Mouse (Mus musculus) liver, embryonic 12.5 days (tissue): ENCODE measurements at regions not wholly inside any gene's neighbourhood (a gene's known extent, or its start where the extent isn't known, plus 50 kb on each side); places are given as distances from the start of the nearest gene placed in this dataset.

Source experiments
- ATAC-seq: fragments of 200-750 bp; cut with Nextera tagmentation; 2 replicates; pipeline ENCODE4 v1.8.0; 2017; ENCODE audit warnings: moderate number of reproducible peaks, mild to moderate bottlenecking, moderate library complexity
- H3K27ac ChIP-seq: fragments of 300-500 bp; sonication (generic); 2 replicates; pipeline ENCODE4 v1.5.1; 2016; ENCODE audit warnings: mild to moderate bottlenecking
- H3K27me3 ChIP-seq: fragments of 300-500 bp; sonication (generic); replicated peaks from 2 replicates; pipeline ENCODE4 v1.6.1; 2016; ENCODE audit warnings: mild to moderate bottlenecking, moderate library complexity
- H3K36me3 ChIP-seq: fragments of 300-500 bp; sonication (generic); 2 replicates; pipeline ENCODE4 v1.6.1; 2016; ENCODE audit warnings: mild to moderate bottlenecking, moderate library complexity
- H3K4me1 ChIP-seq: fragments of 300-500 bp; sonication (generic); 2 replicates; pipeline ENCODE4 v1.6.1; 2016
- H3K4me2 ChIP-seq: fragments of 300-500 bp; sonication (generic); 2 replicates; pipeline ENCODE4 v1.6.1; 2016; ENCODE audit warnings: mild to moderate bottlenecking, moderate library complexity
- H3K4me3 ChIP-seq: fragments of 300-500 bp; sonication (generic); 2 replicates; pipeline ENCODE4 v1.5.1; 2016; ENCODE audit warnings: mild to moderate bottlenecking, moderate library complexity
- H3K9ac ChIP-seq: fragments of 300-500 bp; sonication (generic); 2 replicates; pipeline ENCODE4 v1.6.1; 2016; ENCODE audit warnings: mild to moderate bottlenecking, moderate library complexity
- H3K9me3 ChIP-seq: fragments of 300-500 bp; sonication (generic); replicated peaks from 2 replicates; pipeline ENCODE4 v1.6.1; 2016; ENCODE audit warnings: mild to moderate bottlenecking, moderate library complexity
- WGBS: fragments of 180-500 bp; shearing (Covaris S2); methylation state at CpG from one replicate; pipeline ENCODE4 v1.1.7; 2016; ENCODE audit not compliant: insufficient replicate concordance; 5-methylcytosine and 5-hydroxymethylcytosine counted together

DNA sequence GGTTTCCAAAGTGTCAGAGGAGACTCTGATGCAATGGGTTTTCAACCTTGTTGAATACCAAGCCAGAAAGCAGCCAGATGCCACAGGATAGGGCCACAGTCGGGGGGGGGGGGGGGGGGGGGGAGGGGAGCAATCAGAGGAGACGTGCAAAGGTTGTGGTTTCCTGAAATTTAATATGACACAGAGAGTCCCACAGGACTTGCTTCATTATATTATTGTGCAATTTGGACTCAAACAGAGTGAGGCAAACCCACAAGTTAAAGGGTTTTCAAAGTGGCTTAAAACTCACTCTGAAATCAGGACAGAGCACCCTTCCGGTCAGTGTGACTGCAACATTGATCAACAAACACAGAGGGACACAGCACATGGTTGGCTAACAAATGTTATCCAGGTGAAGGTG, 259.4 kb upstream of the Fn1 start:
- no peak overlapping the region for H3K4me3 ChIP-seq
- H3K27ac ChIP-seq = no peak overlapping the region
- no peak overlapping the region for H3K9ac ChIP-seq
- no peaks in the 10 kb centered on the region for H3K9me3 ChIP-seq
- peak; percentile 65 for ATAC-seq
- no peak overlapping the region for H3K4me2 ChIP-seq
- no peaks in the 10 kb centered on the region for H3K36me3 ChIP-seq
- H3K27me3 ChIP-seq = no peaks in the 10 kb centered on the region
- WGBS = 11% methylated on average over 3 of the region's 3 CpGs
- H3K4me1 ChIP-seq = no peaks in the 10 kb centered on the region

DNA sequence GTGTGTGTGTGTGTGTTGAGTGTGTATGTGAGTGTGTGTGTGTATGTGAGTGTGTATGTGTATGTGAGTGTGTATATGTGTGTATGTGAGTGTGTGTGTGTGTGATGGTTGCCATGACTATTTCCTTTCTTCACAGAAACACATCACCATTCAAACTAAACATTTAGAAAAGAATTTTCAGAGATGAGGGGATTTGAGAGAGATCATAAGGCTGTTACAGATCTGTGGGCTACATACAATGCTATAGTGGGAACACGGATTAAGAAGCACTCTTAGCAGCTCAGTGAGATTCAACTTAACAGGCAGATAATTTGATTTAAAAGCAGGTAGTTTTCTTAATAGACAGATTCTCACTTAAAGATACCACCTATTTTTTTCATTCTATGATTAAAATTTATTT, 257.1 kb upstream of the Fn1 start:
- no peak overlapping the region for H3K4me2 ChIP-seq
- no peaks in the 10 kb centered on the region for H3K9me3 ChIP-seq
- no peaks in the 10 kb centered on the region for H3K4me1 ChIP-seq
- ATAC-seq = no peak
- H3K4me3 ChIP-seq = no peak overlapping the region
- no peaks in the 10 kb centered on the region for H3K36me3 ChIP-seq
- no peaks in the 10 kb centered on the region for H3K27me3 ChIP-seq
- H3K9ac ChIP-seq = no peak overlapping the region
- 70% methylated on average over 1 of the region's 1 CpGs for WGBS
- H3K27ac ChIP-seq = no peak overlapping the region

DNA sequence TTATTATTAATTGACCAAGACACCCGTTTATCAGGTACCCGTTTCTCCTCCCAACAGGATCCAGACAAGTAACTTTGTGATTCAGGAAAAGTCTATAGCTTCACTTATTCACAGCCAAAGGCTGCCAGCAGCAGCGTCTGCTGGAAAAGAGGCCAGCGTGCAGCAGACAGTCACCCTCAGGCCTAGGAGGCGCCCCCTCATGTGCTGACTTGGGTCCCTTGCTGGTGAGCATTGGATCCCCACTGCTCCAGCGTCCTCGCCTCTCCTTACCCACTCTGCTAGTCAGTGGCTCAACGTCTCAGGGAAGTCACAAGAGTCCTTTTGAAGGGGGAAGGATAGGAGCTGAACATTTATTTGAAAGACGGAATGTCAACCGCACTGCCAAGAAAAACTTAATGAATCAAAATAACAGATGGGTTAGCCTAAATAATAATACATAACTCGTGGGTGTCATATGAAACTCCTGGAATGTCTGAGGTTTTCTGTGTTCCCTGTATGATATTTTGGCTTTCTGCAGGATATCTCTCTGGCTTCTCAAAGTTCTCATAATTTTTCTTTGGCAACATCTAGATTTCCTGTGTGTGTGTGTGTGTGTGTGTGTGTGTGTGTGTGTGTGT, 256.6 kb upstream of the Fn1 start:
- Histone ChIP-seq H3K27ac (no peak overlapping the region), H3K4me2 (no peak overlapping the region), H3K36me3 (no peaks in the 10 kb centered on the region), H3K9ac (no peak overlapping the region), H3K9me3 (no peaks in the 10 kb centered on the region), H3K27me3 (no peaks in the 10 kb centered on the region), H3K4me1 (no peaks in the 10 kb centered on the region), H3K4me3 (no peak overlapping the region)
- WGBS = 68% methylated on average over 11 of the region's 11 CpGs
- no peak for ATAC-seq

DNA sequence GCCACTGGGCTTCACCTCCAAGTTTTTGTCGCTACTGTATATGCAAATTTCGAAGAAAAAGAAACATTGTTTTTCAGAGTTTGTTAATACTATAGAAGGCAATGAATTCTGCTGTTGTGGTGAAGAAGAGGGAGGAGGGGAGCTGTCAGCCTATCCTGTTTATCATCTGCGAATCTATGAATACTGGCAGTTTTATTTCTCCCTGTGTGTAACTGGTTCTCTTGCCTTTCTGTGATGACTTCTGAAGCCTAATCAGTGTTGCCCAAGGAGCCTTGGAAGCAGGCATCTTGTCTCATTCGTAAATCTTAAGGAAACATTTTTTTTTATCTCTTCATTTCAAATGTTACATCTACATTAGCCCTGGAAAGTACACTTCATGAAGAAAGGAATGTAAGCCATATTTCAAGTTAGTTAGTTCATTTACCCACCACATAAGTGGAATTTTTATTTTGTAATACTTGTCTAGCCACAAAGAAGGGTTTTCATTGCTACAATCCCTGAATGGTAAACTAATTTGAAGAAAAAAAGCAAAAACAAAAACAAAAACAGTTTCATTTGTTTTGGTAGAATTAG, 251.5 kb upstream of the Fn1 start:
- 66% methylated on average over 4 of the region's 4 CpGs for WGBS
- Histone ChIP-seq H3K4me3 (no peak overlapping the region), H3K4me1 (no peaks in the 10 kb centered on the region), H3K27ac (no peak overlapping the region), H3K4me2 (no peak overlapping the region), H3K36me3 (no peaks in the 10 kb centered on the region), H3K9ac (no peak overlapping the region), H3K9me3 (no peaks in the 10 kb centered on the region), H3K27me3 (no peaks in the 10 kb centered on the region)
- ATAC-seq = no peak

DNA sequence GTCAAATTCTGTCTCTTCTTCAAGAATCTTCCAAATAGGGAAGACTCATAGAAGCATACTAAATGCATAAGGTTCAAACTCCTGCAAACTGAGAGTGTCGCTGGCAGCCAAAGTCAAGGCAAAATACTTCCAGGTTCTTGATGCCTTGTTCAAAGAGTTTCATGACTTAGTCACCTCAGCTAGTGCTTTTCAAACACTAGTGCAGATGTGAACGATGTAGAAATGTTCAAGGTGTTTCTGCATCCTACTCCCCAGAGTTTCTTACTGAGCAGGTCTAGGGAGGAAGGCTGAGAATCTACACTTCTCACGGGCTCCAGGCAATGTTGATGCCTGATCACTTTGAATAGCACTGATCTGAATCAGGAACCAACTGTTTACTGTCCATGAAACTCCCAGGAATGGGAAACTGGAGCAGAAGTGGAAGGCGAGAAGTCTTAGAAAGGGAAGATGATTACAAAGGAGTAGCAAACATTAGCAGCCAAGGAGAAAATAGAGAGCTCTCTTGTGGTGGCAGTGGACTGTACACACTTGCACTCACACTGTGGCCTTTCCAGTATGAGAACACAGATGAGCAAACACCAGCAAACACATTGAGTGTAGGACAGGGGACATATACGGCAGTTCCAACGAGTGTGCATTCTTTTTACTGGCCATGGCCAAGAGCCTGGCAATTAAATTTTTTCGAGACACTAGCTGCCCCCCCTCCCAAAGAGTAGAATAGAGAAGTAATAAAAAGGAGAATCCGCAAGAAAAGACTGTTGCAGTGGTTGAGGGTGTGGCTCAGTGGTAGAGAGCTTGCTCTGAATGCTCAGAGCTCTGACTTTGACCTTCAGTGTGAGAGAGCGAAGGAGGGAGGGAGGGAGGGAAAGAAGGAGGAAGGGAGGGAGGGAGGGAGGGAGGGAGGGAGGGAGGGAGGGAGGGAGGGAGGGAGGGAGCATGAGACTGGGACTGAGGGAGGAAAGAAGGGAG, 247.4 kb upstream of the Fn1 start:
- H3K36me3 ChIP-seq = no peaks in the 10 kb centered on the region
- no peak overlapping the region for H3K27ac ChIP-seq
- WGBS = 64% methylated on average over 8 of the region's 9 CpGs
- no peak overlapping the region for H3K9ac ChIP-seq
- ATAC-seq = no peak; the same call in 1 of the 2 replicates
- no peaks in the 10 kb centered on the region for H3K27me3 ChIP-seq
- peaks cover 10% of the 10 kb centered on the region; the same call in 1 of the 2 replicates for H3K4me1 ChIP-seq
- H3K4me2 ChIP-seq = no peak overlapping the region
- H3K4me3 ChIP-seq = no peak overlapping the region
- no peaks in the 10 kb centered on the region for H3K9me3 ChIP-seq

DNA sequence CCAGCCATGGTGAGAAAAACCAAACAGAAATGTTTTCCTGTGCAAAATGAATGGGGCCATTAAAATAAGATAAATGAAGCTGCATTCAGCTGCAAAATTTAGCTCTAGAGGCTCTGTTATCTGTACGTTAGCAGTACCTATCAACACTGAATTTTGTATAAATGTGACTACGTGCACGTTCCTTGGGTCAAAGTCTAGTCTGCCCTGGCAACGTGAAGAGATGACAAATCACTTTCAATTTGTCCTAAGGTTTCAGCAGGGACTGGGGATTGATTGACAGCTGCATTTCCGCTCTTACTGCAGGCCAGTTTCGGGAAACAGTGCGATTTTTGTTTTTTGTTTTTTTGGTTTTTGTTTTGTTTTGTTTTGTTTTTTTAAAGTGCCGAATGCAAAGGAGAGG, 246.1 kb upstream of the Fn1 start:
- no peak overlapping the region for H3K27ac ChIP-seq
- H3K36me3 ChIP-seq = no peaks in the 10 kb centered on the region
- H3K4me3 ChIP-seq = no peak overlapping the region
- H3K9me3 ChIP-seq = no peaks in the 10 kb centered on the region
- H3K27me3 ChIP-seq = no peaks in the 10 kb centered on the region
- 51% methylated on average over 8 of the region's 8 CpGs for WGBS
- H3K4me1 ChIP-seq = peaks cover 10% of the 10 kb centered on the region; the same call in 1 of the 2 replicates
- H3K4me2 ChIP-seq = no peak overlapping the region
- no peak overlapping the region for H3K9ac ChIP-seq
- ATAC-seq = no peak

DNA sequence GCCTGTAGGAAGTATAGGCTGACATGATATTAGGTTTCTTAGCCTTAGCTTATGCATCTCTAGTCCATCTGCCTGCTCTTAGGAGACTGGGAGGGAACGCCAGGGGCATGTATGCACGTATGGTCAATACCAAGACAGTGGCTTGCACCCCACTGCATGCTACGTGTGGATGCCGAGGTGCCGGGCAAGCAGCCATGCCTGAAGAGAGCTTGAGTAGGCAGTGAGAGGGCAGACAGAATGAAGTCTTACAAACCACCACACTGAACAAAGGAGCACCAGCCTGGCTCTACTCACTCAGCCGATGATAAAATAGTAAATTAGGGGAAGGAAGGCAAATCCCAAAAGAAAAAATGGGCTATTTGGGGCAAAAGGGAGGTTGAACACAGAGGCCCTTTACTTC, 245.2 kb upstream of the Fn1 start:
- H3K27ac ChIP-seq = no peak overlapping the region
- ATAC-seq = no peak
- no peak overlapping the region for H3K4me2 ChIP-seq
- peaks cover 10% of the 10 kb centered on the region; the same call in 1 of the 2 replicates for H3K4me1 ChIP-seq
- H3K9ac ChIP-seq = no peak overlapping the region
- WGBS = 80% methylated on average over 6 of the region's 6 CpGs
- no peak overlapping the region for H3K4me3 ChIP-seq
- no peaks in the 10 kb centered on the region for H3K9me3 ChIP-seq
- no peaks in the 10 kb centered on the region for H3K36me3 ChIP-seq
- H3K27me3 ChIP-seq = no peaks in the 10 kb centered on the region

DNA sequence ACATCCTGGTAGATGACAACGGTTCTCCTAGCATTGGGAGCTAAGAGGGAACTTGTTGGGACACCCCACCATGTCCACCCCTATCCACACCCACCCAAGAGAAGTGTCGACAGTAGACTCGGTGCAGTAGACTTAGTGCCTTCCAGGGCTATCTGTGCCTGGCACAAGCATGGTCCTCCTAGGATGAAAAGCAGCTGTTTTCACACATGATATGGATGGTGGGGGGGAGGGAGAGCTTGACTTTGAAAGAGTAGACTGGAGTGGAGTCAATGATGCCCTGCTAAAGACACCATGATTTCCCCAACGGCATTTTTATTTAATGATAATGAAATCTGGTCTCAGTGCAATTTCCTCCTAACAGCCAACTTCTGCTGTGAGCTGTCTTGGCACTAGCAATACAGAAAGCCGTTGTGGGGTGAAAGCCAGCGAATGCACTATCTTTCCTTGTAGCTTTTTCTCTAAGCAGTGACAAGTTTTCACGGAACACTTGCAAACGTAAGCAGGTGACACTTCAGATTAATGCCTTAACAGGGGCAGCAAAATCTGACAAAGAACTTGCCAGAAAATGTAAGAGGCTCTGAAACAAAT, 244.6 kb upstream of the Fn1 start:
- 59% methylated on average over 8 of the region's 8 CpGs for WGBS
- Histone ChIP-seq H3K27me3 (no peaks in the 10 kb centered on the region), H3K4me3 (no peak overlapping the region), H3K9me3 (no peaks in the 10 kb centered on the region), H3K4me2 (no peak overlapping the region), H3K36me3 (no peaks in the 10 kb centered on the region), H3K4me1 (peaks cover 10% of the 10 kb centered on the region; the same call in 1 of the 2 replicates), H3K27ac (no peak overlapping the region), H3K9ac (no peak overlapping the region)
- ATAC-seq = no peak

DNA sequence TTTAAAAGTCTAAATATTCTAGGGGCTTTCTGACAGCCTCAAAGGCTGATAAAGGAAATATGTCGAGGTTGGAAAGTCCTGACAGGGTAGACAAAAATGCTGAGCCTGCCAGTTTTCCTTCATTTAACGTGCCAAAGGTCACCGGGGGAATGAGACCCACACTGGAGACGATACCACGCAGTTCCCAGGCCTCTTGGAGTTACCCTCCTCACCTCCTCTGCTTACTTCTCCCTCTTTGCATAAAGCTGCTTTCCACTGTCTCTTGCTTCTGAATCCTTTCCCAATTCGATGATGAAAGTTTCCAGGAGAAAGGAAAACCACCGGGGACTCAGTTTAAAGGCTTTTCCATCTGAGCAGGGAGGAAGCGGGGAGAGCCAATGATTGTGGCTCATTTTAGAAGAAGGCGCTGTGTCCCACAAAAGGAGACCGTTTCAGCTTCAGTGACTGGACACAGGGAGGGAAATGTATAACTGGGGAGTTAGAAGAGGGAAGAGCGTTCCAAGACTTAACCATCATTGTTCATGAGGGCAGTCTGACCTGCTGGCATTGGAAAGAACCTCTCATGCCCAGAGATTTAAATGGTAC, 243.2 kb upstream of the Fn1 start:
- no peaks in the 10 kb centered on the region for H3K27me3 ChIP-seq
- no peaks in the 10 kb centered on the region for H3K36me3 ChIP-seq
- no peak overlapping the region for H3K27ac ChIP-seq
- H3K4me2 ChIP-seq = no peak overlapping the region
- WGBS = 56% methylated on average over 11 of the region's 11 CpGs
- no peak overlapping the region for H3K9ac ChIP-seq
- ATAC-seq = no peak
- no peak overlapping the region for H3K4me3 ChIP-seq
- peaks cover 10% of the 10 kb centered on the region; the same call in 1 of the 2 replicates for H3K4me1 ChIP-seq
- no peaks in the 10 kb centered on the region for H3K9me3 ChIP-seq

DNA sequence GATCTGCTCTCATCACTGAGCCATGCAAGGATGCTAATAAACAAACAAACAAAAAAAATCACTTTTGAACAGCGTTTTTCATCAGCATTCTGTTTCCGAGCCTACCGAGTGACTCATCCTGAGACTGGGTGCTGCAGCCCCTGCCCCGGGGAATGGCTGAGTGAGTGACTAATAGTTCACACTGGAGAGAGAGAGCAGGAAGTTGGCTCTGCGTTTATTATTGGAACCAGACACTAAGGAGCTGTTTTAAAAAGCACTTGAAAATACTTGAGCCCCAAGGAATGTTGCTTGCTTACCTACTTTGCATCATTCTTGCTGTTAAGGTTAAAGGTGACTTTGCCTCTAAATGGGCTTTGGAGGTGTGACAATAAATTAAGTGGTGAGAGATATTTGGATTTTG, 240.6 kb upstream of the Fn1 start:
- H3K4me1 ChIP-seq = peaks cover 3% of the 10 kb centered on the region; the same call in 1 of the 2 replicates
- no peak overlapping the region for H3K27ac ChIP-seq
- no peak for ATAC-seq
- no peaks in the 10 kb centered on the region for H3K27me3 ChIP-seq
- H3K4me2 ChIP-seq = no peak overlapping the region
- H3K36me3 ChIP-seq = no peaks in the 10 kb centered on the region
- H3K9ac ChIP-seq = no peak overlapping the region
- WGBS = 36% methylated on average over 5 of the region's 5 CpGs
- no peak overlapping the region for H3K4me3 ChIP-seq
- H3K9me3 ChIP-seq = no peaks in the 10 kb centered on the region

DNA sequence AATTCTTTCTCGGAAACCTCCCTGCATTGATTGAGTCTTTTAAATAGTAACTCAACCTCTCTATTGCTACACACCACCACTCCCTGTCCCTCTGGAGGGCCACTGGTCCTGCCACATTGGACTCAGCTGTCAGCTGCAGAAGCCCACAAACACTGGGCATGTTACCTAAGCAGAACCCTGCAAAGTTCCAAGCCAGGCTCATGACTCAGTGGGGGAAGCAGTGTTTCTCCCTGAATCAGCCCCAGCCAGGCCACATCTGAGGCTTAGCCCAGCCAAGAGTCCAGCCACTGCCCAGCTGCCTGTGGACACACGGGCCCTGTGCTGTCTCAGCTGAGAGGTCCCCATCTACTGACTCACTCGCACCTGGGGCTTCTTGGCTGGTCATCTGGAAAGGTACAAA, 234.8 kb upstream of the Fn1 start:
- H3K4me1 ChIP-seq = peaks cover 5% of the 10 kb centered on the region; the same call in 1 of the 2 replicates
- H3K9ac ChIP-seq = no peak overlapping the region
- WGBS = 66% methylated on average over 3 of the region's 3 CpGs
- no peaks in the 10 kb centered on the region for H3K9me3 ChIP-seq
- H3K36me3 ChIP-seq = no peaks in the 10 kb centered on the region
- peak overlapping the region; percentile 45 for H3K27ac ChIP-seq
- peak; percentile 60 for ATAC-seq
- no peak overlapping the region for H3K4me3 ChIP-seq
- H3K4me2 ChIP-seq = no peak overlapping the region
- H3K27me3 ChIP-seq = no peaks in the 10 kb centered on the region
